Mouse (Mus musculus) heart, adult 2 months (tissue): ENCODE results near the gene Pnkp.

Source experiments
- CTCF ChIP-seq: fragments of 200-600 bp; IDR thresholded peaks from 2 replicates; pipeline ENCODE4 v1.8.1; 2022; ENCODE audit warnings: antibody characterized with exemption, mild to moderate bottlenecking, moderate library complexity
- EP300 ChIP-seq: fragments of 200-500 bp; IDR thresholded peaks from 2 replicates; pipeline ENCODE4 v1.6.1; 2011; ENCODE audit warnings: low read depth, low read length, control low read depth; ENCODE audit not compliant: insufficient read depth
- POLR2A ChIP-seq: fragments of 200-500 bp; IDR thresholded peaks from 2 replicates; pipeline ENCODE4 v1.6.1; 2011; ENCODE audit warnings: mild to moderate bottlenecking, low read depth, low read length, control low read depth; ENCODE audit not compliant: insufficient read depth

DNA sequence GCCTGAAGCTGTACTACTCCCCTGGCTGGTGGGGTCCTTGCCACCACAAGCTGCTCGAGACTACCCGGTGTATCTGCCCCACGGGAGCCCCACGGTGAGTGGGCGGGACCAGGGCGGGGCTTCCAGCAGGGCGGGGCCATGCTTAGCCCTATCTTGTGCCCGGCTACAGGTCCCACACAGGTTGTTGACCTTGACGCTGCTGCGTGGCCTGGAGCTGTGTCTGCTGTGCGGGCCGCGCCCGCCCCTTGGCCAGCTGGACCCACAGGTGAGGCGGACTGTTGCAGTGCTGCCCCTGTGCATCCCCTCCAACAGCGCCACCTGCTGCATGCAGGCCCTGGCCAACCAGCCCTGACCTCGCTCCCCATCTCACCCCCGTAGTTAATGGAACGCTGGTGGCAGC is 41.7 kb downstream of the Pnkp start:
- TF ChIP-seq EP300, result no peak
- TF ChIP-seq CTCF, result peak; percentile 49
- no peak for TF ChIP-seq POLR2A
